Mouse (Mus musculus): ENCODE measurements at regions not wholly inside any gene's neighbourhood (a gene's known extent, or its start where the extent isn't known, plus 50 kb on each side); places are given as distances from the start of the nearest gene placed in this dataset.

DNA sequence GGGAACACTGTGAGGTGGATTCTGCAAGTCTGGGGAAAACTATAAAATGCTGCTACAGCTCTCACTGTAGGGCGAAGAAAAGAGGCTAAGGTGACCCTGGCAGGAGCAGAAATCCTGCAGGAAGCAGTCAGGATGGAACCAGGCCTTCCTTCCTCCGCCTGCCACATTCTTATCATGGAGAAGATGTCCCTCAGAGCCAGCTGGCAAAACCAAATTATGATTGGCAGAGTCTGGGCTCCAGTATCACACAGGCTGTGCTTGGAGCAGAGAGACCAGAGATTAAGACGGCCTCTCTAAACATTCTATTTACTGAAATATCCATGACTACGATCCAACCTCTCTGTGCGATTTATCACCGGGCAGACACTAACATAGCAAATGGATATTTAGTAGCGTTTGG lies 92.2 kb upstream of the Max start:
- no peak for TF ChIP-seq POLR2A (IDR thresholded peaks at IDR 0.05; ENCODE audit: low read depth, low read length)
- no peak for TF ChIP-seq CTCF (IDR thresholded peaks at IDR 0.05; ENCODE audit: borderline replicate concordance, insufficient read depth, low read length)
